Mouse (Mus musculus) midbrain, embryonic 11.5 days (tissue): ENCODE data around the gene Gimap4. TPM values are rescaled to one million over a fixed set of nuclear protein-coding genes. Genes with fewer than 3 reads are reported as not detected.

Experiments used
- ATAC-seq: fragments of 200-750 bp; cut with Nextera tagmentation; 2 replicates; pipeline ENCODE4 v1.8.0; 2017; ENCODE audit warnings: moderate TSS enrichment, moderate library complexity; ENCODE audit not compliant: low FRiP score
- DNase-seq: peaks from one replicate; pipeline ENCODE4 v3.0.0; 2015; ENCODE audit warnings: low spot score; ENCODE audit errors: missing footprints
- H3K27ac ChIP-seq: fragments of 300-500 bp; sonication (generic); 2 replicates; pipeline ENCODE4 v1.5.1; 2014; ENCODE audit warnings: low read depth, low read length
- H3K27me3 ChIP-seq: fragments of 300-500 bp; sonication (generic); 2 replicates; pipeline ENCODE4 v1.6.1; 2014; ENCODE audit warnings: mild to moderate bottlenecking, low read length, moderate library complexity, mixed read lengths; ENCODE audit not compliant: control insufficient read depth, insufficient read depth
- H3K36me3 ChIP-seq: fragments of 300-500 bp; sonication (generic); 2 replicates; pipeline ENCODE4 v1.6.1; 2014; ENCODE audit warnings: mild to moderate bottlenecking, low read length, moderate library complexity, mixed read lengths; ENCODE audit not compliant: control insufficient read depth, insufficient read depth
- H3K4me1 ChIP-seq: fragments of 300-500 bp; sonication (generic); 2 replicates; pipeline ENCODE4 v1.6.1; 2014; ENCODE audit warnings: low read length; ENCODE audit not compliant: control insufficient read depth, insufficient read depth
- H3K4me2 ChIP-seq: fragments of 300-500 bp; sonication (generic); 2 replicates; pipeline ENCODE4 v1.6.1; 2014; ENCODE audit warnings: mild to moderate bottlenecking, moderate library complexity
- H3K4me3 ChIP-seq: fragments of 300-500 bp; sonication (generic); 2 replicates; pipeline ENCODE4 v1.5.1; 2014; ENCODE audit warnings: low read depth, low read length
- H3K9ac ChIP-seq: fragments of 300-500 bp; sonication (generic); 2 replicates; pipeline ENCODE4 v1.6.1; 2014; ENCODE audit warnings: low read length
- H3K9me3 ChIP-seq: fragments of 300-500 bp; sonication (generic); 2 replicates; pipeline ENCODE4 v1.6.1; 2016; ENCODE audit warnings: low read length; ENCODE audit not compliant: control insufficient read depth
- WGBS: fragments of 180-500 bp; shearing (Covaris S2); extraction: QIAGEN DNeasy Blood & Tissue Kit; methylation state at CpG from one replicate; pipeline ENCODE4 v1.1.7; 2014; 5-methylcytosine and 5-hydroxymethylcytosine counted together
- polyA plus RNA-seq: library from polyadenylated mRNA; unstranded; fragments of >200 nt; fragmentation: Nextera tagmentation; extraction: Ambion mirVana; gene quantifications from 2 replicates; pipeline ENCODE4 v1.2.1, GENCODE M21; 2014

The Gimap4 gene
- polyA plus RNA-seq, 1 experiment from 2014 or later, result 4.8 TPM

DNA sequence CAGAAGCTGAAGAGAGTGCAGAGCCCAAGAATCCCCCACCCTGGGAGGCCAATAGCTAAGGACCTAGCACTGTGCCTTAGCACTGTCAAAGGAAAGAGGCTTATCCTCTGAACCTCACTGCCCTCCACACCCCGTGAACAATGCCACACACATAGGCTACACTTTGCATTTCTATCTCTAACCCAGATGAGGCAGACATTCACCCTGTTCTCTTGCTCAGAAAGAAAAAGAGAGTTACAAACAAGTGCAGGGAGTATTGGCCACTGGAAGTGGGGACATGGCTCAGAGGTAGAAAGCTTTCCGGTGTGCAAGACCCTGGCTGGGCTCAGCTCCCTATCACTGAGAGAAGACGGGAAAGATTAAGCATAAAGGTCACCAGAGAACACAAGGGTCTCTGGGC lies 21.8 kb downstream of the Gimap4 start:
- Histone ChIP-seq H3K9me3 (no peaks in the 10 kb centered on the region), H3K4me2 (no peak overlapping the region), H3K36me3 (no peaks in the 10 kb centered on the region), H3K9ac (no peak overlapping the region), H3K4me1 (no peaks in the 10 kb centered on the region), H3K4me3 (no peak overlapping the region), H3K27ac (no peak overlapping the region), H3K27me3 (no peaks in the 10 kb centered on the region)
- 47% methylated on average over 3 of the region's 3 CpGs for WGBS
- no peak for DNase-seq
- no peak for ATAC-seq

DNA sequence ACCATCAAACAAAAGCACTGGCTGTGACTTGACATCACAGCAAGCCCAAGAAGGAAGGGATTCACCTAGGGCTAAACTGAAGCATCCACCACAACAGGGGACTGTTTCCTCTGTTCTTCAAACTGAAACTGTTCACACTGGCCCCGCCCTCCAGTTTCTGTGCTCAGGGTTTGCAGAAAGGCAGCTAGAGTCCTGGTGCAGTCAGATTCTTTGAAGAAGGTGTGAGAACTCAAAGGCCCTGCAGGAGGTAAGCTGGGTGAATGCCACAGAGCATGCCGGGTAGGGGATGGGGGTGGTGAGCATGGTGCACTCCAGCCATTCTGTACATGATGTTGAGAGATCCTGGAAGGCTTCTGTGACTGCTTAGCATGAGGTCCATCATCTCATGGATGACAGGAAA lies 34.1 kb downstream of the Gimap4 start, which contains the start of the genes Gm28053 and Gimap7:
Gene Gm28053 (plus strand): TSS at position 153 of the 400 bp plus-strand sequence.
Gene Gimap7 (plus strand): TSS at position 167 of the 400 bp plus-strand sequence.
- ATAC-seq (no peak), DNase-seq (no peak)
- Histone ChIP-seq H3K4me2 (no peak within 1 kb of the TSS), H3K9me3 (no peaks in the 10 kb centered on the region), H3K27me3 (no peaks in the 10 kb centered on the region), H3K9ac (no peak within 1 kb of the TSS), H3K27ac (no peak within 1 kb of the TSS), H3K36me3 (no peaks in the 10 kb centered on the region), H3K4me3 (no peak within 1 kb of the TSS), H3K4me1 (no peaks in the 10 kb centered on the region)
- WGBS, result 57% methylated on average over 2 of the region's 2 CpGs

DNA sequence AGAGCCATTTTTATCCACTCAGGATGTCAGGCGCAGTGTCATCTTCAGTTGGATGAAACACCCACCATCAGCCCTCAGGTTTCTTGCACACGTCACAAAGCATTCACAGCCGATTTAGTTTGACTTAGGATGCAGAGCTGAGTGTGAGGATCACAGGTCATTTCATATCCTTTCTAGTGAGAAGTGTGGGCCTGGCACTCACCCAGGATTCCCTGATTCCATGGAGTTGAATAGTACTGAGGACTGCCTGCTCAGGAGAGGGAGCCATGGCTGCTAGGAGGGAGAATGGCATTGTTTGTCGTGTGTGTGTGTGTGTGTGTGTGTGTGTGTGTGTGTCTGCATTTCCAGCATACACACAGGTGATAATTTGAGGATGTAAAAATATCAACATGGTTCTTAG lies 36.0 kb downstream of the Gimap4 start:
- Histone ChIP-seq H3K9me3 (no peaks in the 10 kb centered on the region), H3K4me3 (no peak overlapping the region), H3K27ac (no peak overlapping the region), H3K4me2 (no peak overlapping the region), H3K9ac (no peak overlapping the region), H3K27me3 (no peaks in the 10 kb centered on the region), H3K4me1 (0 out of 2 replicates have a peak, but pooled peaks cover under 1% of the 10 kb centered on the region), H3K36me3 (no peaks in the 10 kb centered on the region)
- 85% methylated on average over 4 of the region's 4 CpGs for WGBS
- no peak for DNase-seq
- no peak for ATAC-seq

DNA sequence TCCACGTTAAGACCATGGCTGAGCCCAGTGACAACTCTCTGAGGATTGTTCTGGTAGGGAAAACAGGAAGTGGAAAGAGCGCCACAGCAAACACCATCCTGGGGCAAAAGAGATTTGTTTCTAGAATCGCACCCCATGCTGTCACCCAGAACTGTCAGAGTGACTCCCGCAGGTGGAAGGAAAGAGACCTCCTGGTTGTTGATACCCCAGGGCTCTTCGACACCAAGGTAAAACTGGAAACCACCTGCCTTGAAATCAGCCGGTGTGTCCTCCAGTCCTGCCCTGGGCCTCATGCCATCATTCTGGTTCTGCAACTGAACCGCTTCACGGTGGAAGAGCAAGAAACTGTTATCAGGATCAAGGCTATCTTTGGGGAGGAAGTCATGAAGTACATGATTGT lies 39.1 kb downstream of the Gimap4 start:
- no peak overlapping the region for H3K9ac ChIP-seq
- no peak overlapping the region for H3K4me2 ChIP-seq
- no peak overlapping the region for H3K27ac ChIP-seq
- 86% methylated on average over 8 of the region's 8 CpGs for WGBS
- no peak for DNase-seq
- no peak for ATAC-seq
- no peaks in the 10 kb centered on the region for H3K36me3 ChIP-seq
- H3K4me3 ChIP-seq, result no peak overlapping the region
- no peaks in the 10 kb centered on the region for H3K9me3 ChIP-seq
- H3K27me3 ChIP-seq, result no peaks in the 10 kb centered on the region
- 0 out of 2 replicates have a peak, but pooled peaks cover 2% of the 10 kb centered on the region for H3K4me1 ChIP-seq

DNA sequence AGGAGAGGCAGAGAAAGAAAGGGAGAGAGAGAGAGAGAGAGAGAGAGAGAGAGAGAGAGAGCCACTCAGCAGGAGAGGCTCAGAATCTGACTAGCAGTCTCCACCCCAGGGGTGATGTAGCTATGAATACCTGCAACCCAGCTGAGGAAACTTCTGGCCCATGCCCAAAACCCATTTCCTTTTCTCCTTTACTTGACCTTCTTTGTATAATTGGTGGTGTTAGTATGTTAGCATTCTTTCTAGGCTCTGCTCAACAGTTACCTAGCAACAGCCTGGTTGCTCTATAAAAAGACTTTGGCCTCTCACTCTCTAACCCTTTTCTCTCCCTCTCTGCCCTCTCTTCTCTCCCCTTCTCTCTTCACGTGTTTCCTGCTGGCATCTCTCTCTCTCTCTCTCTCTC lies 41.1 kb downstream of the Gimap4 start:
- ATAC-seq, result no peak
- H3K27me3 ChIP-seq, result no peaks in the 10 kb centered on the region
- H3K4me3 ChIP-seq, result no peak overlapping the region
- WGBS, result 0% methylated on average over 1 of the region's 1 CpGs
- H3K9me3 ChIP-seq, result no peaks in the 10 kb centered on the region
- H3K27ac ChIP-seq, result no peak overlapping the region
- H3K4me1 ChIP-seq, result 0 out of 2 replicates have a peak, but pooled peaks cover 2% of the 10 kb centered on the region
- no peak overlapping the region for H3K9ac ChIP-seq
- no peaks in the 10 kb centered on the region for H3K36me3 ChIP-seq
- H3K4me2 ChIP-seq, result no peak overlapping the region
- DNase-seq, result no peak

DNA sequence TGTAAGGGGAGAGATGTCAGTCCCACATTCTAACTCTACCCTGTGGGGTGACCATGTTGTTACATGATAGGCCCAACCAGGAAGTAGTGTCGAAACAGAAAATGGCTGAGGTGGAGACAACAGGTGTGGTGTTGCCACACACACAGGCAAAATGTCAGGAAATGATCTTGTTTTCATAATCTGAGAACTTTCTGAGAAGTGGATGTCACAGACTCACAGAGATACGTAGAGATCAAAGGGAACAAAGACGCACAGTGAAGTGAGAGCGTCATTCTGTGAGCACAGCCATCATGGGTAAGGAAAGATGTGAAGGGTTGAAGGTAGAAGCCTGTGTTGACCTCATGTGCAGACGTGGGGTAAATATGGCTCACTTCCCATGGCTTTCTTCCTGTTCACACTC lies 43.4 kb downstream of the Gimap4 start:
- Histone ChIP-seq H3K9ac (no peak overlapping the region), H3K4me2 (no peak overlapping the region), H3K36me3 (no peaks in the 10 kb centered on the region), H3K4me1 (0 out of 2 replicates have a peak, but pooled peaks cover 2% of the 10 kb centered on the region), H3K27me3 (no peaks in the 10 kb centered on the region), H3K27ac (no peak overlapping the region), H3K9me3 (no peaks in the 10 kb centered on the region), H3K4me3 (no peak overlapping the region)
- 86% methylated on average over 5 of the region's 5 CpGs for WGBS
- no peak for ATAC-seq
- DNase-seq, result no peak

DNA sequence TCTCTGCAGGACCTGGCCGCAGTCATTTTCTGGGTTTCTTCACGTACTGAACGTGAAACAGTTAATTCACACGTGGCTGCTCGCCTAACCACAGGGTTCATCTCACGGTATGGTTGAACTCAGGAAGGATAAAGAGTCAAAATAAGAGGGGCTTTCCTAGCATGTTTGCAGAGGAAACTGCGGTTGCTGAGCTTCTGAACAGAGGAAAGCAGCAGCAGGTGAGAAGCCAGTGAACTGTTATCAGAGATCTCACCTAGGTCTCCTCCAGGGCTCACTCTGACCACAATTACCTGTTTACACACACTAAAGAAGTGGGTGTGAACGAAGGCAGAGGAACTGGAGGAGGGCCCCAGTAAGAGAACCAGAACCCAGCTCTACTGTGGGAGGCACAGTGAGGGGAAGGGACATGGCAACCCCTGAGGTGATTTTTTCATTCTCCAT lies 48.5 kb downstream of the Gimap4 start:
- Histone ChIP-seq H3K4me1 (no peaks in the 10 kb centered on the region), H3K4me2 (no peak overlapping the region), H3K9ac (no peak overlapping the region), H3K27me3 (no peaks in the 10 kb centered on the region), H3K9me3 (no peaks in the 10 kb centered on the region), H3K36me3 (no peaks in the 10 kb centered on the region), H3K27ac (no peak overlapping the region), H3K4me3 (no peak overlapping the region)
- no peak for ATAC-seq
- no peak for DNase-seq
- WGBS, result 65% methylated on average over 8 of the region's 8 CpGs

DNA sequence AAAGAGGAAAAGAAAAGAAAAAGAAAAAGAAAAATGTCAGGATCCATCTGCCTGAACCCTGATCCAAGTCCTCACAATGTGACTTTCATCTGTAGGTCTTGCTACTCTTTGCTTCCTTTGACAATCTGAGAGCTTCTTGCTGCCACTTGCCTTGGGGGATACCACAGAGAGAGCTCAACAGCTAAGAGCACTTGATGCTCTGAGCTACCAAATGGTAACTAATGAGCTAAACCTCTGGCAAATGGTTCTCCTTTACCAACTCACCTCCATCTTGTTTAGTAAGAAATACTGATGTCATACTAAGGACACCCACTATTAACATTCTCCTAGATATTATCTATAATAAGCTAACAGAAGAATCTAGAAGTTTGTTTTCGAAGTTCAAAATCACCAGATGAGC lies 49.3 kb downstream of the Gimap4 start:
- H3K4me1 ChIP-seq, result no peaks in the 10 kb centered on the region
- H3K9ac ChIP-seq, result no peak overlapping the region
- 78% methylated on average over 1 of the region's 1 CpGs for WGBS
- no peak overlapping the region for H3K27ac ChIP-seq
- DNase-seq, result no peak
- H3K4me3 ChIP-seq, result no peak overlapping the region
- no peaks in the 10 kb centered on the region for H3K9me3 ChIP-seq
- H3K36me3 ChIP-seq, result no peaks in the 10 kb centered on the region
- H3K27me3 ChIP-seq, result no peaks in the 10 kb centered on the region
- ATAC-seq, result no peak
- no peak overlapping the region for H3K4me2 ChIP-seq

DNA sequence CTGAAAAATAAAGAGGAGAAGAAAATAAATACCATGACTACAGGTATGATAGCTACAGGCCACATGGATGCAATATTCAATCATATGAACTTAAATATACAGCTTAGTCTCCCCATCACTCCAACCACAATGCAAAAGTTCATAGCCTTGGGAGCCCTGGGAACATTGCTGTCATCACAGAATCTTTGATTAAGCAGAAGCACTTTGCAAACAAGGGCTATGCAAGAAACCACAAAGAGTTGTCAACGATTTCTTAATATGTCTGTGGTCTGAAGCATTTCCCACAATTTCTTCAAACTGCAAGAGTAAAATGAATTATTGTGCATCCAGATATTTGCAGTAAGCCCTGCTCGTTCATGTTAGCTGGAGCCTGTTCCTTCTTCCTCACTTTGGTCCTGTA lies 52.7 kb downstream of the Gimap4 start:
- WGBS, result 74% methylated on average over 2 of the region's 2 CpGs
- no peak for ATAC-seq
- no peak overlapping the region for H3K4me2 ChIP-seq
- no peaks in the 10 kb centered on the region for H3K4me1 ChIP-seq
- H3K36me3 ChIP-seq, result no peaks in the 10 kb centered on the region
- peaks cover 2% of the 10 kb centered on the region; the same call in 1 of the 2 replicates for H3K27me3 ChIP-seq
- no peaks in the 10 kb centered on the region for H3K9me3 ChIP-seq
- H3K9ac ChIP-seq, result no peak overlapping the region
- H3K4me3 ChIP-seq, result no peak overlapping the region
- H3K27ac ChIP-seq, result no peak overlapping the region
- no peak for DNase-seq
